Mouse (Mus musculus) forebrain, embryonic 15.5 days (tissue): ENCODE data around the gene Gm48551. TPM values are rescaled to one million over a fixed set of nuclear protein-coding genes. Genes with fewer than 3 reads are reported as not detected.

Experiments used
- ATAC-seq: fragments of 200-750 bp; cut with Nextera tagmentation; replicated peaks from 2 replicates; pipeline ENCODE4 v1.8.0; 2017; ENCODE audit warnings: mild to moderate bottlenecking, moderate TSS enrichment, moderate library complexity
- H3K27ac ChIP-seq: fragments of 300-500 bp; sonication (generic); replicated peaks from 2 replicates; pipeline ENCODE4 v1.5.1; 2015; ENCODE audit warnings: mild to moderate bottlenecking, inconsistent platforms
- H3K27me3 ChIP-seq: fragments of 300-500 bp; sonication (generic); 2 replicates; pipeline ENCODE4 v1.6.1; 2015; ENCODE audit warnings: inconsistent platforms
- H3K36me3 ChIP-seq: fragments of 300-500 bp; sonication (generic); 2 replicates; pipeline ENCODE4 v1.6.1; 2015; ENCODE audit warnings: mild to moderate bottlenecking, inconsistent platforms
- H3K4me1 ChIP-seq: fragments of 300-500 bp; sonication (generic); 2 replicates; pipeline ENCODE4 v1.6.1; 2015; ENCODE audit warnings: inconsistent platforms
- H3K4me2 ChIP-seq: fragments of 300-500 bp; sonication (generic); replicated peaks from 2 replicates; pipeline ENCODE4 v1.6.1; 2015; ENCODE audit warnings: mild to moderate bottlenecking, inconsistent platforms
- H3K4me3 ChIP-seq: fragments of 300-500 bp; sonication (generic); 2 replicates; pipeline ENCODE4 v1.5.1; 2015; ENCODE audit warnings: mild to moderate bottlenecking, inconsistent platforms
- H3K9ac ChIP-seq: fragments of 300-500 bp; sonication (generic); replicated peaks from 2 replicates; pipeline ENCODE4 v1.6.1; 2015; ENCODE audit warnings: mild to moderate bottlenecking, inconsistent platforms
- H3K9me3 ChIP-seq: fragments of 300-500 bp; sonication (generic); 2 replicates; pipeline ENCODE4 v1.6.1; 2016; ENCODE audit warnings: inconsistent platforms
- WGBS: fragments of 180-500 bp; shearing (Covaris S2); methylation state at CpG from one replicate; pipeline ENCODE4 v1.1.7; 2015; ENCODE audit warnings: mixed read lengths; 5-methylcytosine and 5-hydroxymethylcytosine counted together
- polyA plus RNA-seq: library from polyadenylated mRNA; unstranded; fragments of >200 nt; fragmentation: Nextera tagmentation; extraction: Ambion mirVana; gene quantifications from 2 replicates; pipeline ENCODE4 v1.2.1, GENCODE M21; 2015

The Gm48551 gene
- polyA plus RNA-seq, 1 experiment from 2014 or later: 6.6 TPM

GRCm38 (mm10) chr10:81410981-81411380 lies 26.7 kb downstream of the Gm48551 start:
- ATAC-seq: no peak
- Histone ChIP-seq H3K4me1 (peaks cover 62% of the 10 kb centered on the region), H3K36me3 (peaks cover 15% of the 10 kb centered on the region; the same call in 1 of the 2 replicates), H3K9ac (no peak overlapping the region), H3K27ac (peak overlapping the region; percentile 82), H3K27me3 (0 out of 2 replicates have a peak, but pooled peaks cover 3% of the 10 kb centered on the region), H3K9me3 (no peaks in the 10 kb centered on the region), H3K4me3 (no peak overlapping the region), H3K4me2 (no peak overlapping the region)
- WGBS: 76% methylated on average over 9 of the region's 9 CpGs

DNA sequence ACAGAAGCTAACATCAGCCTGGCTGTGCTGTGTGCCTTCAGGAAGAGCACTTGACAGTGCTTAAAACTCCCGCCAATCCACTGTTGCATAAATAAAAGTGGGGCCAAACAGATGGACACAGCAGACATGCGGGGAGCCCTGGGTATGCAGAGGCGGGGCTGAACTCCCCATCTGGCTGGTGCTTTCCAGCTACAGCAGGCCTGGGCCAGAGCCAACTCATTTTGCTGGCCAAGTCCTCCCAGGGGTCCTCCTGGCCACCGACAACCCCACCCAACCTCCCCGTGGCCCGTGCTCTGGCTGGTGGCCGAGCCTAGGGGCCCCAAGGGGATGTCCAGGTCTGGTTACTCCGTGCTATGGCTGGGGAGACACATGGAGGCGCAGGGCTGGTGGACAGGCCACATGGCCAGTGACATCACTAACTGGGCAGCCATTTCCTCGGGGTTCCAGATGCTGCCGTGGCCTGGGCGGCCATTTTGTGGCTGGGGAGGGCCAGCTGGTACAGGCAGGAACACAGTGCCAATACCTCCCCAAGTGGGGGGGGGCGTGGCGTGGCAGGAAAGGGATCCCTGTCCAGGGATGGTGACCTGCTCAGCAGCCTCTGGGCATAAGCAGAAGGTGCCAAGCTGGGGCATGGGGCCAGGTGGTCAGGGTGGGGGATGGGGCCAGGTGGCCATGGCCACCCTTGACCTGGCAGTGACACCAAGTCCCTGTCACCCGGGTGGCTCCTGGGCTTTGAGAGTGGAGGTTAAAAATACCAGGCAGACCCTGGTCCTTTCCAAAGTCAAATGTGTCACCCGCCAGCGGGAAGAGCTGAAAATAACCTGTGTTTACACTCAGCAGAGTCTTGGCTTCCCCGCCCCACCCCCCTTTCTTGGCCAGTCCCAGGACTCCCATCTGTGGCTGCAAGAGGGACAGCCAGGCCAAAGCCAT lies 27.5 kb downstream of the Gm48551 start:
- no peak overlapping the region; the same call in 1 of the 2 replicates for H3K9ac ChIP-seq
- no peaks in the 10 kb centered on the region for H3K9me3 ChIP-seq
- ATAC-seq: no peak
- no peak overlapping the region for H3K4me3 ChIP-seq
- H3K4me2 ChIP-seq: no peak overlapping the region
- H3K27me3 ChIP-seq: 0 out of 2 replicates have a peak, but pooled peaks cover 3% of the 10 kb centered on the region
- peaks cover 68% of the 10 kb centered on the region for H3K4me1 ChIP-seq
- H3K36me3 ChIP-seq: peaks cover 11% of the 10 kb centered on the region; the same call in 1 of the 2 replicates
- peak overlapping the region; percentile 82 for H3K27ac ChIP-seq
- WGBS: 60% methylated on average over 18 of the region's 18 CpGs

DNA sequence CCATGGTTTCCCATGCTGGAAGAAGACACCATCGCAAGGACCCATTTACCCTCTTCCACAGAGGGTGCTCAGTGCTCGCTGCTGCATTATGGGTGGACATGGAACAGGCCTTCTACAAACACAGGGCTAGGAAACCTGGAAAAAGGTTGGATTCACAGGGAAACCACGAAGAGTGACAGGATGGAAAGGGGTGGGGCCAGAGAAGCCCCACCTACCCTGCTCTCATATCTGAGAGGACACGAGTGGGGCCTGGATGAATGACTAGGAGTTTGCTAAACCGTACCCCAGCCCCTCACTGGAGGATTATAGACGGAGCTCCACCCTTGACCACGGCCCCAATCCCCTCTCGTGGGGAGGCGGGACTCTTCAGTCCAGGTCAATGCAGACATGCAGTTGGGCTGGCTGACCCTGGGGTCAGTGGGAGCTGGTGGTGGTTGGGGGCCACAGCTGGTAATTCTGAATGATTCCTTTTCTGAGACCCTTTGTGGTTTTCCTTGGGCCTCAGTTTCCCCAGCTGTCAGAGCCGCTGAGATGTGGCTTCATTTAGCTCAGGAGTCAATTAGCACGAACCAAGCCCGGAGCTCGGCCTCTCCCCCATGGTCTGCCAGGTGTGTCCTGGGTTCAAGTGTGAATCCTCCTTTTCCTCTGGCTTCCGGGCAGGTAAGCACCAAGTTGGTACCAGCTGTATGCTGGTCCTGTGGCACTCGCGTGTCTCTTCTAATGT lies 28.5 kb downstream of the Gm48551 start:
- Histone ChIP-seq H3K36me3 (0 out of 2 replicates have a peak, but pooled peaks cover 6% of the 10 kb centered on the region), H3K27me3 (0 out of 2 replicates have a peak, but pooled peaks cover 3% of the 10 kb centered on the region), H3K4me1 (peaks cover 69% of the 10 kb centered on the region), H3K27ac (peak overlapping the region; percentile 82), H3K4me2 (no peak overlapping the region), H3K4me3 (no peak overlapping the region), H3K9me3 (no peaks in the 10 kb centered on the region), H3K9ac (no peak overlapping the region)
- ATAC-seq: no peak
- WGBS: 69% methylated on average over 16 of the region's 16 CpGs

GRCm38 (mm10) chr10:81413310-81414261 lies 29.3 kb downstream of the Gm48551 start:
- ATAC-seq: no peak
- Histone ChIP-seq H3K27ac (no peak overlapping the region), H3K27me3 (no peaks in the 10 kb centered on the region), H3K9ac (no peak overlapping the region), H3K4me3 (no peak overlapping the region), H3K4me2 (no peak overlapping the region; the same call in 1 of the 2 replicates), H3K4me1 (peaks cover 70% of the 10 kb centered on the region), H3K9me3 (no peaks in the 10 kb centered on the region), H3K36me3 (no peaks in the 10 kb centered on the region)
- 27% methylated on average over 26 of the region's 26 CpGs for WGBS

DNA sequence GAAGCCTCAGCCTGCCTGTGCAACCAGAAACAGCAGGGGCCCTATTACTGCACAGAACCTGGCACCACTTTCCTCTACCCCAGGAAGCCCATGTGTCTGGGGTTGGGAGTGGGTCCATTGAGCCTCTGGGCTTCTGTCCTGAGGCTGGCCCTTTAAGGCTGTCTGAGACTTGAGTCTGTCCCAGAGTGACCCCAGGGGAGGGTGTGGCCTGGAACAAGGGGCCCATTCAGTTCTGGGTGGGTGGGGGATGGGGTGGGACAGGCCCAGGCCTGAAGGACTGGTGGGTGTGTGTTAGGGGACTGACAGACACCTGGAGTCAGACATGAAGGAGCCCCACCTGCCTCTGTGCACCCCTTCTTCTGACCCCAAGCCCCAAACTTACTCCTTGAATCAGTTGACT lies 30.4 kb downstream of the Gm48551 start:
- Histone ChIP-seq H3K9me3 (no peaks in the 10 kb centered on the region), H3K27me3 (no peaks in the 10 kb centered on the region), H3K27ac (no peak overlapping the region), H3K9ac (no peak overlapping the region), H3K4me3 (no peak overlapping the region), H3K4me1 (peaks cover 73% of the 10 kb centered on the region), H3K36me3 (no peaks in the 10 kb centered on the region; the same call in 1 of the 2 replicates), H3K4me2 (no peak overlapping the region)
- ATAC-seq: no peak

DNA sequence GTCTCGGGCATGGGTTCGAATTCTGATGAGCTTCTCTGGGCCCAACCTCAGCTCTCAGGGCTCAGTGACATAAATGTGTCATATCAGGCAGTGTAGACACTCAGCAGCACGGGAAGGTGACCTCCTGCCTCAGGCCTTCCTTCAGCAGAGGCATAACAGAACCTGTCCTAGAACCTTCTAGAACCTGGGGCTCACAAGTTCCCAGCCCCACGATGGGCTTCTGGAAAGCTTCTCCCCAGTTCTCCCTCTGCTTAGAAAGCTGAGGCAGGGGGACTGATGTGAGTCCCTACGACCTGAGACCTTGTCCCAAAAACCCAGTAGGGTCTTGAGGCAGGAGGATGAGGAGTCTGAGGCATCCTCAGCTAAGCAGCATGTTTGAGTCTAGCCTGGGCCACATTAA lies 30.9 kb downstream of the Gm48551 start:
- no peaks in the 10 kb centered on the region for H3K9me3 ChIP-seq
- H3K9ac ChIP-seq: no peak overlapping the region
- no peak overlapping the region for H3K4me2 ChIP-seq
- 70% methylated on average over 5 of the region's 5 CpGs for WGBS
- H3K4me1 ChIP-seq: peaks cover 73% of the 10 kb centered on the region
- H3K27me3 ChIP-seq: no peaks in the 10 kb centered on the region
- H3K4me3 ChIP-seq: no peak overlapping the region
- no peaks in the 10 kb centered on the region; the same call in 1 of the 2 replicates for H3K36me3 ChIP-seq
- no peak for ATAC-seq
- H3K27ac ChIP-seq: no peak overlapping the region

GRCm38 (mm10) chr10:81415549-81416310 lies 31.5 kb downstream of the Gm48551 start:
- no peak for ATAC-seq
- no peaks in the 10 kb centered on the region for H3K27me3 ChIP-seq
- no peak overlapping the region for H3K4me3 ChIP-seq
- H3K27ac ChIP-seq: peak overlapping the region; percentile 89
- no peak overlapping the region for H3K4me2 ChIP-seq
- H3K36me3 ChIP-seq: no peaks in the 10 kb centered on the region; the same call in 1 of the 2 replicates
- H3K9me3 ChIP-seq: no peaks in the 10 kb centered on the region
- peaks cover 70% of the 10 kb centered on the region for H3K4me1 ChIP-seq
- H3K9ac ChIP-seq: no peak overlapping the region
- WGBS: 65% methylated on average over 17 of the region's 17 CpGs

DNA sequence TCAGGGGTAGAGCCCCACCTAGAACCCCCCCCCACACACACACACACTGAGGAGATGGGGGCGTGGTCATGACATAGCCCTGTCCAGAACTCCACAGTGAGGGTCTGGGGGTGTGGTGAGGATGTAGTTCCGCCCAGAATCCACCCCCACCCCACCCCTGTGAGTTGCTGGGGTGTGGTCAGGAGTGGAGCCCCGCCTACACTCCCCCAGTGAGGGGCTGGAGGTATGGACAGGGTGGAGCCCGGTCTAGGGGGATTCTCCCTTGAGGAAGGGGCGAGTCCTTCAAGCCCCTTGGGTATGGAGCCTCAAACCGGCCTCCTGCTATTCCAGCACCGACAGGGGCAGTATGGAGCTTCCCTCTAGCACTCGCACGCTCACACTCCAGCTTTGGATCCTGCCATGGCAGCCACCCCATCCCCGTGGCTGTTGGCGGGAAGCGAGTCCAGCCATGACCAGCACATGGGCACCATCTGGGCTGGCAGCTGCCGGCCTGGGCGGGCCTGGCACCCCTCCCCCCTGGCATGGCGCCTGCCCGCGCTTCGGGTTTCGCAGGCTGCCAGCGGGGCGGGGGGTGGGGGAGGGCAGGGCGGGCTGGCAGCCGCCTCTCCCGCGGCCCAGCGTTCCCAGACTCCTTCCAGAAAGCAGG lies 32.4 kb downstream of the Gm48551 start:
- H3K27ac ChIP-seq: peak overlapping the region; percentile 89
- H3K4me3 ChIP-seq: peak overlapping the region; percentile 31
- WGBS: 2% methylated on average over 18 of the region's 26 CpGs
- H3K4me2 ChIP-seq: peak overlapping the region; percentile 45
- H3K9me3 ChIP-seq: no peaks in the 10 kb centered on the region
- ATAC-seq: peak; percentile 85
- H3K36me3 ChIP-seq: no peaks in the 10 kb centered on the region; the same call in 1 of the 2 replicates
- H3K4me1 ChIP-seq: peaks cover 60% of the 10 kb centered on the region
- H3K27me3 ChIP-seq: no peaks in the 10 kb centered on the region
- peak overlapping the region; percentile 21 for H3K9ac ChIP-seq

GRCm38 (mm10) chr10:81417227-81418215 lies 33.3 kb downstream of the Gm48551 start:
- WGBS: 42% methylated on average over 12 of the region's 12 CpGs
- ATAC-seq: no peak; the same call in 1 of the 2 replicates
- peak overlapping the region; percentile 45 for H3K4me2 ChIP-seq
- peaks cover 52% of the 10 kb centered on the region for H3K4me1 ChIP-seq
- H3K4me3 ChIP-seq: peak overlapping the region; percentile 31
- no peaks in the 10 kb centered on the region for H3K9me3 ChIP-seq
- H3K36me3 ChIP-seq: no peaks in the 10 kb centered on the region; the same call in 1 of the 2 replicates
- H3K27me3 ChIP-seq: no peaks in the 10 kb centered on the region
- peak overlapping the region; percentile 21; the same call in 1 of the 2 replicates for H3K9ac ChIP-seq
- peak overlapping the region; percentile 89 for H3K27ac ChIP-seq
